Mouse (Mus musculus) small intestine, adult 2 months (tissue): ENCODE data around the gene Atp13a2. TPM values are rescaled to one million over a fixed set of nuclear protein-coding genes. Genes with fewer than 3 reads are reported as not detected.

ENCODE experiments used
- H3K27ac ChIP-seq: fragments of 200-500 bp; 2 replicates; pipeline ENCODE4 v1.5.1; 2012; ENCODE audit warnings: low read depth, low read length, control low read depth, inconsistent platforms; ENCODE audit not compliant: insufficient read depth
- H3K27me3 ChIP-seq: fragments of 200-500 bp; 2 replicates; pipeline ENCODE4 v1.6.1; 2012; ENCODE audit warnings: mild to moderate bottlenecking, moderate library complexity, low read length, inconsistent platforms; ENCODE audit not compliant: control insufficient read depth, insufficient read depth
- H3K36me3 ChIP-seq: fragments of 200-500 bp; 2 replicates; pipeline ENCODE4 v1.6.1; 2012; ENCODE audit warnings: mild to moderate bottlenecking, low read length, control low read depth, inconsistent platforms; ENCODE audit not compliant: control insufficient read depth, insufficient read depth
- H3K4me1 ChIP-seq: fragments of 200-500 bp; 2 replicates; pipeline ENCODE4 v1.6.1; 2012; ENCODE audit warnings: low read length, inconsistent platforms, mixed read lengths; ENCODE audit not compliant: control insufficient read depth, insufficient read depth, insufficient read length
- H3K4me3 ChIP-seq: fragments of 200-500 bp; 2 replicates; pipeline ENCODE4 v1.5.1; 2012; ENCODE audit warnings: low read depth, mild to moderate bottlenecking, control low read depth, inconsistent platforms, low read length, moderate library complexity
- CTCF ChIP-seq: fragments of 200-500 bp; IDR thresholded peaks from 2 replicates; pipeline ENCODE4 v1.5.1; 2012; ENCODE audit warnings: low read depth, mild to moderate bottlenecking, control low read depth, inconsistent platforms, low read length, moderate library complexity, mixed read lengths; ENCODE audit not compliant: insufficient replicate concordance, insufficient read length; ENCODE audit errors: extremely low read depth
- POLR2A ChIP-seq: fragments of 200-500 bp; IDR thresholded peaks from 2 replicates; pipeline ENCODE4 v1.6.1; 2012; ENCODE audit warnings: low read depth, mild to moderate bottlenecking, control low read depth, inconsistent platforms, low read length, moderate library complexity
- WGBS: fragments of 180-500 bp; shearing (Covaris S2); methylation state at CpG from one replicate; pipeline ENCODE4 v1.1.7; 2018; 5-methylcytosine and 5-hydroxymethylcytosine counted together
- polyA plus RNA-seq: library from polyadenylated mRNA; depleted of rRNA; stranded (reverse); fragments of >200 nt; gene quantifications from 2 replicates; pipeline ENCODE4 v1.2.3, GENCODE M21; 2012

Gene Atp13a2
- polyA plus RNA-seq, 1 experiment = 63.0 TPM

DNA sequence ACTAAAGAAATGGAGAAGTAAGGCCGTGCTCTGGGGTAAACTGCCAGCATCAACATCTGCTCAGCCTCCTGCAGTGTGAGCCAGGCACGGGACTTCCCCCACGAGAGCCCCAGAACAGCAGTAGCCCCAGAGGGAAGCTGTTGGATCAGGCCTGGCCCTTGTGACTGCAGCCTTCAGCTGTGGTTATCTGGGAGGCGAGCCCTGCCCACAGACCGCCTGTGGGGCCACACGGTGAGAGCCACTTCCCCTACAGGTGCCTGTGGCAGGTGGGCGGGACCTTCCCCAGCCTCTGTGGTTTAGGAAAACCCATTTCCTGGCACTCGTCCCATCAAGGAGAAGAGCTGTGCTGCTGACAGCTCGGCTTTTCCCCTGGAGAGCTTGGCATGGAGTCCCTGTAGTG, 3.2 kb upstream of the Atp13a2 start:
- Histone ChIP-seq H3K36me3 (peaks cover 14% of the 10 kb centered on the region), H3K4me3 (no peak overlapping the region), H3K27me3 (no peaks in the 10 kb centered on the region), H3K27ac (peak overlapping the region; percentile 53; the same call in 1 of the 2 replicates), H3K4me1 (peaks cover 14% of the 10 kb centered on the region)
- no peak for TF ChIP-seq POLR2A
- TF ChIP-seq CTCF = no peak
- WGBS = 2% methylated on average over 9 of the region's 9 CpGs

DNA sequence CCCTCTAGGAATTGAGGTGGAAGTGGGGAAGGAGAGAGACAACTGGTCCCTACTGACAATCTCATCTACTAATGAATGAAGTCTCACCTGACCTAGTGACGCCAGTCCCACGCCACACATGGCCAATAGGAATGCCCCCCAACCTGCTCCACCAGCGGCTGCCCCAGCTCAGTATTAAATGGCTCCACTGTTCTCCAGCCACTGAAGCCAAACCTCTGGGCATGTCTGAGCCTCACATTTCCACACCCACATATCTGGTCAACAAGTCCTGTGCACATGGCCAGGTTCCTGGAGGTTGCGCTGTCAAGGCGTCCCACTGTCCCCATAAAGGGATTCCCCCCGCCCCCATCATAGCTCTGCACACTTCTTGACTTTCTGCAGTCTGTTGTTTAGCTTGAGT, 2.1 kb upstream of the Atp13a2 start:
- no peak overlapping the region for H3K27ac ChIP-seq
- WGBS = 89% methylated on average over 6 of the region's 6 CpGs
- no peaks in the 10 kb centered on the region for H3K27me3 ChIP-seq
- H3K4me1 ChIP-seq = peaks cover 14% of the 10 kb centered on the region
- no peak for TF ChIP-seq POLR2A
- no peak for TF ChIP-seq CTCF
- H3K4me3 ChIP-seq = no peak overlapping the region
- H3K36me3 ChIP-seq = peaks cover 4% of the 10 kb centered on the region

DNA sequence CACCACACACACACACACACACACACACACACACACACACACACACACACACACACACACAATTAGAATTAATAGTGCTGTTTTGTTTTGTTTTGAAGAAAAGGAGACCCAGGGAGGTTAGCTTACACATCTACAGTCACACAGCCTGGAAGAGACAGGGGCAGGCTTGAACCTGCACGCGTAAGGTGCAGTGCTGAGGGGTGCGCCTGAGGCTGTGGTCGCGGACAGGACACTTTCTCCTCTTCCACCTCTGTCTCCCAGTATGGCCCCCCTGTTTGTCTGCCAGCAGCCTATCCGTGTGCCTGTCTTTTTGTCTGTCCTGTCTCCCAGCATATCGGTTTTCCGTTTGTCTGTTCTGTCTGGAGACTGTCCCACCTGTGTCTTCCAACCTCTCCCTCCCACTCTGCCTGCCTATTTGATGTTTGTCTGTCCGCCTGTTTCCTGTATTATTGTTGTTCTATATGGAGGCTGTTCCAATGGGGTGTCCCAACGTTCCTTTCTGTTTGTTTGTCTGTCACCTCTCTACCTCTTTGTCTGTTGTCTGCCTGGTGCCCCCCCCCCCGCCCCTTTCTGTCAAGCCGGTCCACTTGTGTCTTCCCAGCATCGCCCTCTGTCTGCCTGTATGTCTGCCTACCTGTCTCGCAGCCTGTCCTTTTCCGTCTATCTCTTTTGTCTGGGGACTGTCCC, 506 bp upstream of the Atp13a2 start:
- no peaks in the 10 kb centered on the region for H3K27me3 ChIP-seq
- peaks cover 14% of the 10 kb centered on the region for H3K4me1 ChIP-seq
- H3K36me3 ChIP-seq = no peaks in the 10 kb centered on the region
- peak overlapping the region; percentile 80 for H3K4me3 ChIP-seq
- no peak for TF ChIP-seq POLR2A
- TF ChIP-seq CTCF = no peak
- WGBS = 34% methylated on average over 15 of the region's 15 CpGs
- H3K27ac ChIP-seq = no peak overlapping the region

DNA sequence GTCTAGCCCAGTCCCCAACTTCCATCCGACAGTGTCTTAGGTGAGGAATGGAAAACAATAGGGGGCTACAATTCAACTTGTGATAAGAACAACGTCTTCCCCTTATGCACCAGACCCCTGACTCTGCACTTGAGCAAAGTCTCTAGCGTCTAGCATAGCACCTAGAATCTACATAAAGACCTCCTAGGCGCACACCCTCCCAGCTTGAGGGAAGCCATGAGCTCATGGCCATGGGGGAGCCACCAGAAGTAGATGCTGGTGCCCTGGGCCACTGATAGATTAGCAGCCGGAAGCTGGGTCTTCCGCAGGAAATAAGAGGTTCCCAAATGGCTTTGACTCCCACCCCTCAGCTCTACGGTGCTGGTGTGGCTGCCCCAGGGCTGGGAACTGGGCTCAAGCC, 803 bp downstream of the Atp13a2 start:
- peak overlapping the region; percentile 80 for H3K4me3 ChIP-seq
- WGBS = 37% methylated on average over 7 of the region's 7 CpGs

DNA sequence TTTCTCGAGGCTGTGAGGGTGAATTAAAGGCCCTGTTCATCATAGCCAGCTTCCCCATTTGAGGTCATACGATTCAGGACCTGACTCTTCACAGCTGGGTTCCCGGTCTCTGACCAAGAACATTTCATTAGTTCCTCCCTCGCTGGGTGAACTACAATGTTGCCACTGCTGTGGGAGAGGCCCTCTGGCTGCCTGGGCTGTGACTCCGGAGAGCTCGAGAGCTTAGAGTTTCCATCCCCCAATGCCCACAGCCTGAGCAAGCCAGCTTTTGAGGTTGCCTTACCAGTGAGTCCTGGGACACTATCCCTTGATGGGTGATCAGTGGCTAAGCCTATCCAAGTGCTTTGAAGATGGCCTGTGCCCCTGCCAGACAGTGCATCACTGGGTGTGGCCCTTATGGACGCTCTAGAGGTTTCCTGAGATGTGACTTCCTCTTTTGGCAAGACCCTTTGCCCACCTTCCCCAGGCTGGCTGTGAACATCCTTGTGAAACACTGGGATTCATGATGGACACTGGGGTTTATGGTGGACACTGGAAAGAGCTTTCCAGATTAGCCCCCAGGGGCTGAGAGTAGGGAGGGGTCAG, 2.1 kb downstream of the Atp13a2 start:
- H3K4me3 ChIP-seq = no peak overlapping the region
- H3K27me3 ChIP-seq = no peaks in the 10 kb centered on the region
- no peak overlapping the region for H3K27ac ChIP-seq
- H3K36me3 ChIP-seq = peaks cover 9% of the 10 kb centered on the region; the same call in 1 of the 2 replicates
- TF ChIP-seq CTCF (no peak), POLR2A (no peak)
- 0 out of 2 replicates have a peak, but pooled peaks cover 3% of the 10 kb centered on the region for H3K4me1 ChIP-seq
- WGBS = 75% methylated on average over 7 of the region's 7 CpGs

More for the DNA sequence above, 803 bp downstream of the Atp13a2 start:
- Histone ChIP-seq H3K27ac (no peak overlapping the region), H3K27me3 (no peaks in the 10 kb centered on the region), H3K4me1 (peaks cover 14% of the 10 kb centered on the region), H3K36me3 (0 out of 2 replicates have a peak, but pooled peaks cover 4% of the 10 kb centered on the region)
- TF ChIP-seq POLR2A = no peak
- no peak for TF ChIP-seq CTCF

DNA sequence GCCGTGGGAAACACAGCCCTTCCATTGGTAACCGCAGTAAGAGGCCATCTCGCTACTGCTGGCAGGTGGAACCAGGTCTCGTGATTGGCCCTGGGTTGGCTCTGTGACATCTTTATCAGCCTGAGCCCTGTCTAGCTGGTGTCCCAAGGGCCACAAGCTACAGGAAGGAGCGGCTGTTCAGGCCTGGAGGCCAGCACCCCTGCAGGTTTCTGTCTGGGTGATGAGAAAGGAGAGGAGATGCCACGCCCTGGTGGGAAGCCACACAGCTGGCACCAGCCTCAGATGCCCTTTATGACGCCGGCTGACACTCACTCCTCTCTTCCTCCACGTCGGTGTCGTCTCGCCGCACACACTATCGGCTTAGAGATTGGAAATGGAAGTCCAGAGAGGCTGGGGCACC, 2.8 kb downstream of the Atp13a2 start:
- WGBS = 75% methylated on average over 14 of the region's 14 CpGs
- Histone ChIP-seq H3K36me3 (peaks cover 14% of the 10 kb centered on the region; the same call in 1 of the 2 replicates), H3K4me1 (0 out of 2 replicates have a peak, but pooled peaks cover 3% of the 10 kb centered on the region), H3K4me3 (no peak overlapping the region), H3K27ac (no peak overlapping the region), H3K27me3 (no peaks in the 10 kb centered on the region)
- TF ChIP-seq CTCF (no peak), POLR2A (no peak)

DNA sequence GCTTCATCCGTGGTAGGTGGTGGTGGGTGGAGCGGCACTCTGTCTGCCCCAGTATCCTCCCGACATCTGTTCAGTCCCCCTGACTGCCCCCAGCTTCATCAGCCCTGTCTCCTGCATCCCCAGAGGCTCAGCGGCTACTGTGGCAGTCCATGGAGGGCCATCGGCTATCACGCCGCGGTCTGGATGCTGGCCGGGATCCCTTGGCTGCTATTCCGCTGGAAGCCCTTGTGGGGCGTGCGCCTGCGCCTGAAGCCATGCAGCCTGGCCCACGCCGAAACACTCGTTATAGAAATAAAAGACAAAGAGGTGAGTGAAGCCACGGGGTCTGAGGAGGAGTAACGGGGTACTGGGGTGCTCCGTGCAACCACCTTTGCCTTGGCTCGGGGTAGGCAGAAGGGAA, 5.5 kb downstream of the Atp13a2 start:
- 0 out of 2 replicates have a peak, but pooled peaks cover 3% of the 10 kb centered on the region for H3K4me1 ChIP-seq
- no peaks in the 10 kb centered on the region for H3K27me3 ChIP-seq
- no peak overlapping the region for H3K27ac ChIP-seq
- peaks cover 33% of the 10 kb centered on the region for H3K36me3 ChIP-seq
- no peak overlapping the region for H3K4me3 ChIP-seq
- WGBS = 95% methylated on average over 20 of the region's 20 CpGs
- TF ChIP-seq POLR2A = no peak
- no peak for TF ChIP-seq CTCF
